9 mouse cellular contexts compared by ENCODE assay signal in the genomic region with DNA sequence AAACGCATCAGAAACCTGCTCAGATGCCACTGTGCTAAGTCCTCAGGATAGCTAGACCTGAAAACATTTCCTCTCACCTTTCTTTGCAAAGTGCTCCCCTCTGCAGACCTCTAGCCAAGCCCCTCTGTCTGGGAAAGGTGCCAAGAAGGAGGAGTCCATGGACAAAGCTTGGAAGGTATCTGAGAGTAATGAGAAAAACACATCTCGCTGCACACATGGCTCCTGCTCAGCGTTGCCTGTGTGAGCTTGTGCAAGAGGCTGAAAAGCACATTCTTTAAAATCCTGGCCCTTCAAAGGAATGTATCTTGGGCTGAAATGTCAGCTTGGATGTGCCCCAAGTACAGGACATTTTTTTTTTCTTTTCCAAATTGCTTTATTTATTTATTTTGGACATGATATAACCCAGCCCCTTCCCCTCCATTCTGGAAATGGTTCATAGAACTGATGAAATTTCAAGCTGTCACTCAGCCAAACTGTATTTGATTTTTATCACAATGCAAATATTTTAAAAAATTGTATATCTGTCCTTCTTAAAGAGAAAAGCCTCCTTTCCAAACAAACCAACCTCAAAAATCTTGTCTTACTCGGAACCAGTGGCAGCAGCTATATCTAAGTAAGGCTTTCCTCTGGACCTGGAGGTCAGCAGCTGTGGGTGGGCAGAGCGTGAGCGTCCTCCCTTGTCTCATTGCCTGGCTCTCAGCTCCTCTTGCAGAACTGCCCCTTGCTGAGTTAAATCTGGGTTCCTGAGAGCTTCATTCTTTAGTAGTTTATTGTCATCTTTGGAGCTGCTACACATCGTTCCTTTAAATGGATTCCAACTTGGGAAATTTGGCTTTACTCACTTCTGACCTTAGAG.
DNase-seq lines count a peak whose midpoint lies in the region; ATAC-seq and TF ChIP-seq lines count a peak whose summit lies in the region.
"Had no signal": no experiment of that assay in that cellular context is flagged by ENCODE, and none has a peak within 500 bp of the region (broad histone marks: within the 10 kb centered on the region; RNA-seq: fewer than 3 reads in every experiment).

No protein-coding gene starts in this region.

- H3K4me3 ChIP-seq in forebrain, embryonic 14.5 days (ENCODE audit: low read depth, low read length), result no peak overlapping the region
- H3K4me3 ChIP-seq in forebrain, embryonic 11.5 days (ENCODE audit: low read depth, low read length), result no peak overlapping the region
- H3K4me3 ChIP-seq in liver, embryonic 12.5 days, result no peak overlapping the region
- no peak overlapping the region for H3K4me3 ChIP-seq in intestine, embryonic 15.5 days (replicated peaks)
- H3K4me3 ChIP-seq in stomach, embryonic 15.5 days (replicated peaks), result no peak overlapping the region
- H3K4me3 ChIP-seq in heart, adult 2 months, result no peak overlapping the region

- peak; percentile 62 for DNase-seq in forebrain, embryonic 14.5 days (ENCODE audit: low spot score)
- no peak for DNase-seq in forebrain, embryonic 11.5 days (ENCODE audit: low spot score)
- peak; percentile 15 for DNase-seq in liver
- DNase-seq in adrenal gland, postnatal 25 days, result no peak
- DNase-seq in heart, adult 2 months, result no peak

- WGBS in forebrain, embryonic 14.5 days, result 52% methylated on average over 7 of the region's 7 CpGs
- WGBS in forebrain, embryonic 11.5 days, result 64% methylated on average over 7 of the region's 7 CpGs
- 53% methylated on average over 7 of the region's 7 CpGs for WGBS in liver, embryonic 12.5 days (ENCODE audit: insufficient replicate concordance)
- WGBS in intestine, embryonic 15.5 days, result 40% methylated on average over 7 of the region's 7 CpGs
- 33% methylated on average over 7 of the region's 7 CpGs for WGBS in stomach, embryonic 15.5 days
- WGBS in heart, adult 2 months, result 36% methylated on average over 7 of the region's 7 CpGs

- no peaks in the 10 kb centered on the region for H3K79me2 ChIP-seq in heart, adult 2 months (replicated peaks; ENCODE audit: control insufficient read depth, insufficient read depth, low read length)

- ATAC-seq in forebrain, embryonic 14.5 days, result peak; percentile 26; the same call in 1 of the 2 replicates
- ATAC-seq in forebrain, embryonic 11.5 days (replicated peaks; ENCODE audit: low FRiP score), result no peak
- ATAC-seq in liver, embryonic 12.5 days, result no peak
- ATAC-seq in intestine, embryonic 15.5 days, result 0 out of 2 replicates have a peak, but pooled peaks have one; percentile 25
- peak; percentile 63; the same call in 1 of the 2 replicates for ATAC-seq in stomach, embryonic 15.5 days (ENCODE audit: insufficient read depth, low FRiP score, low read depth)

- intact Hi-C loops in heart, adult 2 months (cut with DNase I), result no loop called here

- H3K27me3 ChIP-seq in forebrain, embryonic 14.5 days (replicated peaks; ENCODE audit: control insufficient read depth, insufficient read depth, low read length), result no peaks in the 10 kb centered on the region
- no peaks in the 10 kb centered on the region for H3K27me3 ChIP-seq in forebrain, embryonic 11.5 days (ENCODE audit: control insufficient read depth, insufficient read depth, low read length)
- H3K27me3 ChIP-seq in liver, embryonic 12.5 days (replicated peaks), result no peaks in the 10 kb centered on the region
- no peaks in the 10 kb centered on the region for H3K27me3 ChIP-seq in intestine, embryonic 15.5 days (replicated peaks)
- no peaks in the 10 kb centered on the region for H3K27me3 ChIP-seq in stomach, embryonic 15.5 days (replicated peaks)
- no peaks in the 10 kb centered on the region for H3K27me3 ChIP-seq in heart, adult 2 months (ENCODE audit: control insufficient read depth, insufficient read depth, low read length)

- no peak overlapping the region for H3K4me2 ChIP-seq in forebrain, embryonic 14.5 days (ENCODE audit: low read length)
- no peak overlapping the region for H3K4me2 ChIP-seq in forebrain, embryonic 11.5 days (ENCODE audit: low read depth, low read length, severe bottlenecking)
- H3K4me2 ChIP-seq in liver, embryonic 12.5 days, result no peak overlapping the region
- no peak overlapping the region for H3K4me2 ChIP-seq in intestine, embryonic 15.5 days (replicated peaks)
- H3K4me2 ChIP-seq in stomach, embryonic 15.5 days, result no peak overlapping the region

- no peaks in the 10 kb centered on the region for H3K9me3 ChIP-seq in forebrain, embryonic 14.5 days (replicated peaks; ENCODE audit: control insufficient read depth, low read length)
- no peaks in the 10 kb centered on the region for H3K9me3 ChIP-seq in forebrain, embryonic 11.5 days (ENCODE audit: control insufficient read depth, low read length)
- no peaks in the 10 kb centered on the region for H3K9me3 ChIP-seq in liver, embryonic 12.5 days (replicated peaks)
- no peaks in the 10 kb centered on the region for H3K9me3 ChIP-seq in intestine, embryonic 15.5 days
- H3K9me3 ChIP-seq in stomach, embryonic 15.5 days, result no peaks in the 10 kb centered on the region

- no peak for TF ChIP-seq EP300 in heart, adult 2 months (IDR thresholded peaks at IDR 0.05; ENCODE audit: insufficient read depth, low read depth, low read length)

- TF ChIP-seq POLR2A in heart, adult 2 months (IDR thresholded peaks at IDR 0.05; ENCODE audit: insufficient read depth, low read depth, low read length), result no peak

- H3K9ac ChIP-seq in forebrain, embryonic 14.5 days (ENCODE audit: low read length), result no peak overlapping the region
- H3K9ac ChIP-seq in forebrain, embryonic 11.5 days (ENCODE audit: low read length), result no peak overlapping the region
- H3K9ac ChIP-seq in liver, embryonic 12.5 days, result no peak overlapping the region
- no peak overlapping the region for H3K9ac ChIP-seq in intestine, embryonic 15.5 days
- no peak overlapping the region for H3K9ac ChIP-seq in stomach, embryonic 15.5 days
- no peak overlapping the region for H3K9ac ChIP-seq in heart, adult 2 months (ENCODE audit: low read depth, low read length)

- H3K4me1 ChIP-seq in forebrain, embryonic 14.5 days (ENCODE audit: control insufficient read depth, insufficient read depth, low read length), result no peaks in the 10 kb centered on the region
- H3K4me1 ChIP-seq in forebrain, embryonic 11.5 days (replicated peaks; ENCODE audit: control insufficient read depth, insufficient read depth, low read length), result no peaks in the 10 kb centered on the region
- no peaks in the 10 kb centered on the region for H3K4me1 ChIP-seq in liver, embryonic 12.5 days
- no peaks in the 10 kb centered on the region for H3K4me1 ChIP-seq in intestine, embryonic 15.5 days (replicated peaks)
- no peaks in the 10 kb centered on the region; the same call in 1 of the 2 replicates for H3K4me1 ChIP-seq in stomach, embryonic 15.5 days
- no peaks in the 10 kb centered on the region for H3K4me1 ChIP-seq in heart, adult 2 months (ENCODE audit: control insufficient read depth, insufficient read depth, low read length)

- no peaks in the 10 kb centered on the region for H3K36me3 ChIP-seq in forebrain, embryonic 14.5 days (ENCODE audit: control insufficient read depth, insufficient read depth, low read length)
- no peaks in the 10 kb centered on the region for H3K36me3 ChIP-seq in forebrain, embryonic 11.5 days (ENCODE audit: control insufficient read depth, insufficient read depth, low read length)
- no peaks in the 10 kb centered on the region for H3K36me3 ChIP-seq in liver, embryonic 12.5 days
- no peaks in the 10 kb centered on the region for H3K36me3 ChIP-seq in intestine, embryonic 15.5 days
- no peaks in the 10 kb centered on the region for H3K36me3 ChIP-seq in stomach, embryonic 15.5 days
- H3K36me3 ChIP-seq in heart, adult 2 months (ENCODE audit: control insufficient read depth, insufficient read depth, low read length), result no peaks in the 10 kb centered on the region

- no peak overlapping the region for H3K27ac ChIP-seq in forebrain, embryonic 14.5 days (ENCODE audit: low read depth, low read length)
- no peak overlapping the region for H3K27ac ChIP-seq in forebrain, embryonic 11.5 days (ENCODE audit: low read depth, low read length)
- no peak overlapping the region for H3K27ac ChIP-seq in liver, embryonic 12.5 days
- H3K27ac ChIP-seq in intestine, embryonic 15.5 days, result no peak overlapping the region
- no peak overlapping the region for H3K27ac ChIP-seq in stomach, embryonic 15.5 days
- no peak overlapping the region for H3K27ac ChIP-seq in heart, adult 2 months
- H3K27ac ChIP-seq: macrophage had no signal

- TF ChIP-seq CTCF in heart, adult 2 months (IDR thresholded peaks at IDR 0.05), result no peak

Comparison
In these comparisons a context has a peak if more than half of its experiments do, and no peak if none do; other contexts are left out.
1. ATAC-seq: peak in forebrain, embryonic 14.5 days (single experiment), intestine, embryonic 15.5 days (single experiment) and stomach, embryonic 15.5 days (single experiment); none in forebrain, embryonic 11.5 days (single experiment) and liver, embryonic 12.5 days (single experiment).
2. DNase-seq: peak in forebrain, embryonic 14.5 days (single experiment) and liver (single experiment); none in forebrain, embryonic 11.5 days (single experiment), adrenal gland, postnatal 25 days (single experiment) and heart, adult 2 months (0 of 2).